Mouse (Mus musculus) C2C12 (cell line): Measurements from ENCODE around the gene Lama4. TPM values are rescaled to one million over a fixed set of nuclear protein-coding genes. Genes with fewer than 3 reads are reported as not detected.
A peak's percentile ranks its signal among the peaks of the same experiment; 100 is the strongest.

Experiments used
- H3K27me3 ChIP-seq: one replicate; pipeline ENCODE4 v1.6.1; 2011; ENCODE audit not compliant: control insufficient read depth, insufficient read depth, insufficient read length
- H3K36me3 ChIP-seq: one replicate; pipeline ENCODE4 v1.6.1; 2011; ENCODE audit not compliant: control insufficient read depth, insufficient read depth
- H3K4me3 ChIP-seq: one replicate; pipeline ENCODE4 v1.5.1; 2011; ENCODE audit warnings: mild to moderate bottlenecking, control low read depth; ENCODE audit not compliant: poor library complexity, insufficient read depth, severe bottlenecking
- H3K79me2 ChIP-seq: one replicate; pipeline ENCODE4 v1.6.1; 2011; ENCODE audit not compliant: control insufficient read depth, insufficient read depth
- H3K79me3 ChIP-seq: one replicate; pipeline ENCODE4 v1.6.1; 2011; ENCODE audit warnings: low read depth, control low read depth
- H3ac ChIP-seq: one replicate; pipeline ENCODE3; 2011; ENCODE audit warnings: low read depth; ENCODE audit not compliant: control insufficient read depth, insufficient read length
- CEBPB ChIP-seq: IDR thresholded peaks from one replicate; pipeline ENCODE4 v1.6.1; 2011; ENCODE audit warnings: low read depth, mild to moderate bottlenecking, control low read depth, moderate library complexity
- CTCF ChIP-seq: IDR thresholded peaks from one replicate; pipeline ENCODE4 v1.5.1; 2011; ENCODE audit not compliant: control insufficient read depth, insufficient read depth, insufficient read length
- FOSL1 ChIP-seq: IDR thresholded peaks from one replicate; pipeline ENCODE4 v1.8.0; 2011; ENCODE audit warnings: mild to moderate bottlenecking, low read length; ENCODE audit not compliant: poor library complexity, insufficient read depth, severe bottlenecking
- MAX ChIP-seq: IDR thresholded peaks from one replicate; pipeline ENCODE4 v1.6.1; 2011; ENCODE audit warnings: mild to moderate bottlenecking, control low read depth
- MYOD1 ChIP-seq: IDR thresholded peaks from one replicate; pipeline ENCODE4 v1.6.1; 2011; ENCODE audit warnings: low read depth; ENCODE audit not compliant: control insufficient read depth, insufficient read length
- MYOG ChIP-seq: IDR thresholded peaks from one replicate; pipeline ENCODE4 v1.6.1; 2011; ENCODE audit not compliant: control insufficient read depth, insufficient read length; ENCODE audit errors: extremely low read depth
- USF1 ChIP-seq: IDR thresholded peaks from one replicate; pipeline ENCODE4 v1.6.1; 2011; ENCODE audit warnings: low read depth, mild to moderate bottlenecking, control low read depth, moderate library complexity
- polyA plus RNA-seq: library from polyadenylated mRNA; unstranded; fragments of >200 nt; fragmentation: generic; extraction: Trizol; gene quantifications from one replicate; pipeline ENCODE4 v1.2.1, GENCODE M21; 2012; ENCODE audit warnings: missing spikeins

The Lama4 gene
- polyA plus RNA-seq, 1 experiment = 0.02 TPM

DNA sequence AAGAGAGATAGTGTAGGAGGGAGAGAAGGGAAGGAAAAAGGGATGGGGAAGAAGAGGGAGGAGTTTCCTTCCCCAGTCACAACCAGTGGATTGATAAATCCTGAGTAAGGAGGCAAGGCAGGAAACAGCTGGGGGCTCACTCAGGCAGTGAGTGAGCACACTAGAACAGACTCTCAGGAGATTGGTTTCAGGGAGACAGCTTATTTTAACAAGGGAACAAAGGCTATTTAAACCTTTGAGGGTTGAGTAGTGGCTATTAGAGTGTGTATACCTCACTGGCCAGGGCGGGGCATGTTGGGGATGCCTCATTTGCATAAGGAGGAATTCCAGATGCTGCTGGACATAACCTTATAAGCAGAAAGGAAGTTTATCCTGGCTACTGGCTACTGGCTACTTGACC lies 27.5 kb downstream of the Lama4 start:
- Histone ChIP-seq H3K4me3 (no peak overlapping the region), H3K79me3 (no peaks in the 10 kb centered on the region), H3K79me2 (no peaks in the 10 kb centered on the region), H3K36me3 (no peaks in the 10 kb centered on the region), H3K27me3 (no peaks in the 10 kb centered on the region), H3ac (no peak overlapping the region)
- no peak for TF ChIP-seq MYOD1
- no peak for TF ChIP-seq MYOG

DNA sequence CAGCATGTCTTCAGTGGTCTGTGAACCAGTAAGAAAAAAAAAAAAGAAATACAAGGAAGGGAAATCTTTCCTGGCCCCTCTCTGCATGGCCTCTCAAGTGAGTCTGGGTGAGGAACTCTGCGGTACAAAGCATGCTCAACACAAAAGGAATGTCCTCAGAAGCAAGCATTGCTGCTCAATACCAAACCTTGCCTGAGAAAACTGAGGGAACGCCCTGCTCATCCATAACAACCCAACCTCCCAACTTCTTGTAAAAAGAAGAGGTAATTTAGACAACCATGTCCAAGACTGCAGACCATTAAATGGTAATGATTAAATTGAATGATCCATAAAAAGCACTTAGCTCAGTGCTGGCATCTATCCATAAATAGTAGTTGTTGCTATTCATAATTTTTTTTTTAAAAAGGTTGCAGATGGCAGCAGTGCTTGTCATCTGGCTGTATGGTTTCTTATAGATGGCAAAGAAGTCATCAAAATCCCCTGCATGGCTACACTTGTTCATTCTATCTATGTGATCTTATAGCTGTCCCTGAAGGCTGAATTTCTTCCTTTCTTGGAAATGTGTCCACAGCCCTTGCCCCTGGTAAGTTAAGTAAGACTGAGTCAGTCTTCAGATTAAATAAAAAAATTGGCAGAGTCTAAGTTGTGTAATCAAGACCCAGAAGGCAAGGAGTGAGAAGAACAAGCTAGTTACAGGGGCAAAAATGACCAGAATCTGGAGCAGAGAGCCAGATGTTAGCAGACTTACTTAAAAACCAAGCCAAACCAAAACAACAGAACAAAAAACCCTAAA lies 28.5 kb downstream of the Lama4 start:
- no peak overlapping the region for H3ac ChIP-seq

DNA sequence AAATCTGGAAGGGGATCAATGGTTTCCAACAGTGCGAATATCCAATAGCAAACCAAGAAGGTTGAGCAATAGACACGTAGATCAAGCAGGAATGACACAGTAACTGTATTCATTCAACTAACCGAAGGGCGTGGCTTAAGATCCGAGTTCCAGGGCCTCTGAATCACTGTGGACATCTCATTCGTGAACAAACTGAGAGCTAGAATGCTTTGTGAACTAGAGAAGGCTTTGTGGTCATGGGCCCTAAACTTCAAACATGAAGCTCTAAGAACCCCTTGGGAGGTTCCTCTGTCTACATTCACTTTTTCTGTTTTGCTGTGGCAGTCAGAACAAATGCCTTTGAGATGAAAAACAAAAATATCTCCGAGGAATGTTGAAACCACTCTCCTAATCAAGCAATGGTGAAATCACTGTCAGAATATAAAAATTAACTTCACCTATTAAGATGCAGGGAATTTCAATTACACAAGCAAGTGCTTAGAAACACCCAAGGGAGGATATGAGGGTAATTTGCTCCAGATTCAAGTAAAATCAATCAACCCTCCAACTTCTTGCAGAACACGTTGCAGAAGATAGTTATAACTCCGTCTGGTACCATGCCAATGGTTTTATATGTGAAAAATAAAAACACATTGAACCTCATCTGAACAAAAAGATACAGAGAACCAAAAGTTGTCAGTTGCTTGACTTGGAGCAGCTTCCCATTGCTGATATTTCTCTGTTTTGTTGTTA lies 29.6 kb downstream of the Lama4 start:
- Histone ChIP-seq H3K79me3 (no peaks in the 10 kb centered on the region), H3K4me3 (no peak overlapping the region), H3K36me3 (no peaks in the 10 kb centered on the region), H3K79me2 (no peaks in the 10 kb centered on the region), H3ac (no peak overlapping the region), H3K27me3 (no peaks in the 10 kb centered on the region)
- TF ChIP-seq MAX (no peak), CEBPB (peak; percentile 63)

More for the DNA sequence above, 28.5 kb downstream of the Lama4 start:
- Histone ChIP-seq H3K27me3 (no peaks in the 10 kb centered on the region), H3K4me3 (no peak overlapping the region), H3K36me3 (no peaks in the 10 kb centered on the region), H3K79me2 (no peaks in the 10 kb centered on the region), H3K79me3 (no peaks in the 10 kb centered on the region)
- TF ChIP-seq CTCF (no peak), MYOD1 (no peak), MYOG (no peak), MAX (no peak)

DNA sequence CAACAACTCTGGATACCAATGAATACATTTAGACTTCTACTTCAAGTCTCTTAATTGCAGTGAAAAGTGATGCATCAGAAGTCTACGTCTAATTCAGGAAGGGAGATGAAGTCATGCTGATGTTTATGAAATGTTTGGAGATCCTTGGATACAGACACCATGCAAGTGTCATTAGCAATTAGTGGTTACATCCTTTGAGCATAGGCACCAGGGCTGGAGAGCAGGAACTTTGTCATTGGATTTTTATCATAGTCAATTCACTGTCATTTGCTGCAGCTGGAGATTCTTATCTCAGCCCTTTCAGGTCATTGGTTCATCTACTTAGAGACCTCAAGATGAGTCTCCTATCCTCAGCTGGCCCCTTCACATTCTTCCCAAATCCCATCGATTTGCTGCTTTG lies 30.6 kb downstream of the Lama4 start:
- Histone ChIP-seq H3K79me2 (no peaks in the 10 kb centered on the region), H3K36me3 (no peaks in the 10 kb centered on the region)

DNA sequence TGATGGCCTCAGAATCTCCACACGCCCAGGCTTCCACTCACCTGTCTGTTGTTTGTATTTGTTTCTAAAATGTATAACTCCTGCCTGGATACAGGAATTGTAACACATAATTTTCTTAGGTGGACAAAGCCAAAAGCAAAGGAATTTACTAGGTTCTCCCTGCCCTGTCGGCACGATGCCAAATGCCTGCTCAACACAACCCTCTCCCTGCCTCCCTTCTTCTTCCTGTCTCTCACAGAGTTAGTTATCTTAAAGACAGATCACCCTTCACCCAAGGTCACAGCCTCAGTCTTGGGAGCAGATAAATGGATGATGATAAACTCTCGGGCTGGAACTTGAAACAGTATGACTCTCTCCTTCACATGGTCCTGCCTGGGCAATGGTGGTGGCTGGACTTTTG lies 35.6 kb downstream of the Lama4 start:
- TF ChIP-seq CTCF (no peak), USF1 (no peak), MAX (no peak), FOSL1 (no peak), MYOG (no peak), CEBPB (no peak), MYOD1 (no peak)
- Histone ChIP-seq H3ac (no peak overlapping the region), H3K79me2 (no peaks in the 10 kb centered on the region)

More for the DNA sequence above, 30.6 kb downstream of the Lama4 start:
- H3ac ChIP-seq = no peak overlapping the region
- H3K79me3 ChIP-seq = no peaks in the 10 kb centered on the region
- H3K27me3 ChIP-seq = no peaks in the 10 kb centered on the region
- TF ChIP-seq FOSL1 (no peak), CEBPB (no peak), MAX (no peak), USF1 (no peak), MYOD1 (no peak), CTCF (no peak), MYOG (no peak)
- H3K4me3 ChIP-seq = no peak overlapping the region

DNA sequence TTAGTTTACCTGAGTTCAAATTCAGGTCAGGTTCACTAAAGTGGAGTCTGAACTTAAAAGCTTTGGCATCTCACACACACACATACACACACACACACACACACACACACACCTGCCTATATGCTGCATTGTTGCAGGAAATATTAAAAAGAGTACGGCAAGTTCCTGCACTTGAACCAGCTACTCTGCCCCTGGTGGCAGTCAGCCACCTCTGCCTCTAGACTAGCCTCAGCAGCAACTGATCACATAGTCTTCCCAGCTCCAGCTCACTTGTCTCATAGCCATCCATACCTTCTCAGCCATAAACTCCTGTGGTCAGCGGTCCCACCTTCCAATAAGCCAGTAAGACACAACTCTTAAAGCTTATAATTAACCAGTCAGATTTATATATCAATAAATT lies 37.2 kb downstream of the Lama4 start:
- no peaks in the 10 kb centered on the region for H3K79me2 ChIP-seq
- TF ChIP-seq FOSL1 (no peak), USF1 (no peak), MYOD1 (no peak), MAX (no peak), MYOG (no peak), CEBPB (no peak), CTCF (no peak)

More for the DNA sequence above, 35.6 kb downstream of the Lama4 start:
- no peaks in the 10 kb centered on the region for H3K79me3 ChIP-seq
- H3K4me3 ChIP-seq = no peak overlapping the region
- no peaks in the 10 kb centered on the region for H3K36me3 ChIP-seq
- no peaks in the 10 kb centered on the region for H3K27me3 ChIP-seq

More for the DNA sequence above, 37.2 kb downstream of the Lama4 start:
- H3K4me3 ChIP-seq = no peak overlapping the region
- H3ac ChIP-seq = no peak overlapping the region
- no peaks in the 10 kb centered on the region for H3K27me3 ChIP-seq
- no peaks in the 10 kb centered on the region for H3K36me3 ChIP-seq
- H3K79me3 ChIP-seq = no peaks in the 10 kb centered on the region
